ENCODE assay signal across 21 mouse cellular contexts in the genomic region with DNA sequence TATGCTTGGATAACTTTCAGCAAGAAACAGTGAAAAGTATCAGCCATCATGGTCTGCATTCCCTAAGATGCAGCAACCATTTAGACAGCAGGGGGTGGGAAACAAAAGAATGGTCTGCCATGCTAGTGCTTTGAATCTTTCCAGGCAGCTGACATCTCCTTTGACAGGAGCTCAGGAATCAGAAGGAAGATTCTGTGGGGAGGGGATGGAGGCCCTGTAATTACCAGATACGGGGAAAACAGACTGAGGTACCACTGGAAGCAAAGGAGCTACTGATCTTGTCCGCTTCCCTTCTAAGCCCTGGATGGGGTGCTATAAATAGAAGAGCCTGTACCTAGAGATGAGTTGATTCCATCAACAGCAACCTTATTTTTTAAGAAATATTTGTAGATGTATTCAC.
DNase-seq lines count a peak whose midpoint lies in the region; ATAC-seq and TF ChIP-seq lines count a peak whose summit lies in the region.
"Had no signal": no experiment of that assay in that cellular context is flagged by ENCODE, and none has a peak within 500 bp of the region (broad histone marks: within the 10 kb centered on the region; RNA-seq: fewer than 3 reads in every experiment).

No protein-coding gene starts in this region.

- 28% methylated on average over 2 of the region's 2 CpGs for WGBS in hindbrain, embryonic 13.5 days
- 15% methylated on average over 2 of the region's 2 CpGs for WGBS in midbrain, embryonic 15.5 days
- 67% methylated on average over 2 of the region's 2 CpGs for WGBS in intestine, postnatal 0 days

- no peaks in the 10 kb centered on the region for H3K9me3 ChIP-seq in hindbrain, embryonic 13.5 days
- H3K9me3 ChIP-seq in midbrain, embryonic 15.5 days, result no peaks in the 10 kb centered on the region
- no peaks in the 10 kb centered on the region for H3K9me3 ChIP-seq in intestine, postnatal 0 days (ENCODE audit: control insufficient read depth)
- H3K9me3 ChIP-seq: embryonic facial prominence, embryonic 10.5 days; heart, embryonic 13.5 days; limb, embryonic 10.5 days; neural tube, embryonic 13.5 days had no signal

- H3K27me3 ChIP-seq in hindbrain, embryonic 13.5 days, result no peaks in the 10 kb centered on the region
- no peaks in the 10 kb centered on the region for H3K27me3 ChIP-seq in midbrain, embryonic 15.5 days (replicated peaks)
- H3K27me3 ChIP-seq in intestine, postnatal 0 days (replicated peaks; ENCODE audit: control insufficient read depth, insufficient read depth, low read length), result no peaks in the 10 kb centered on the region
- H3K27me3 ChIP-seq: heart, embryonic 13.5 days; neural tube, embryonic 13.5 days had no signal

- TF ChIP-seq CTCF in intestine, postnatal 0 days (IDR thresholded peaks at IDR 0.05; ENCODE audit: low read depth), result no peak

- no peak for ATAC-seq in hindbrain, embryonic 13.5 days (ENCODE audit: low FRiP score)
- ATAC-seq in midbrain, embryonic 15.5 days (replicated peaks), result peak; percentile 90
- no peak for ATAC-seq in intestine, postnatal 0 days
- ATAC-seq: intestine, embryonic 16.5 days had no signal

- 0 out of 2 replicates have a peak overlapping the region, but pooled peaks have one; percentile 4 for H3K27ac ChIP-seq in hindbrain, embryonic 13.5 days
- peak overlapping the region; percentile 32; the same call in 1 of the 2 replicates for H3K27ac ChIP-seq in midbrain, embryonic 15.5 days
- H3K27ac ChIP-seq in intestine, postnatal 0 days (ENCODE audit: low read depth, low read length), result no peak overlapping the region
- H3K27ac ChIP-seq: embryonic facial prominence, embryonic 10.5 days; heart, embryonic 13.5 days; kidney, postnatal 0 days; layer of hippocampus, adult 2 months; limb, embryonic 10.5 days; neural tube, embryonic 13.5 days had no signal

- H3K9ac ChIP-seq in hindbrain, embryonic 13.5 days, result no peak overlapping the region
- no peak overlapping the region for H3K9ac ChIP-seq in midbrain, embryonic 15.5 days
- H3K9ac ChIP-seq in intestine, postnatal 0 days (ENCODE audit: low read depth, low read length), result no peak overlapping the region
- H3K9ac ChIP-seq: heart, embryonic 13.5 days; neural tube, embryonic 13.5 days had no signal

- no peak overlapping the region for H3K4me2 ChIP-seq in hindbrain, embryonic 13.5 days
- H3K4me2 ChIP-seq in midbrain, embryonic 15.5 days, result 0 out of 2 replicates have a peak overlapping the region, but pooled peaks have one; percentile 7
- no peak overlapping the region for H3K4me2 ChIP-seq in intestine, postnatal 0 days (replicated peaks; ENCODE audit: low read depth)
- H3K4me2 ChIP-seq: heart, embryonic 13.5 days; liver, embryonic 11.5 days; neural tube, embryonic 13.5 days had no signal

- H3K4me3 ChIP-seq in hindbrain, embryonic 13.5 days, result no peak overlapping the region
- H3K4me3 ChIP-seq in midbrain, embryonic 15.5 days, result no peak overlapping the region
- H3K4me3 ChIP-seq in intestine, postnatal 0 days (ENCODE audit: low read depth, low read length), result no peak overlapping the region
- H3K4me3 ChIP-seq: embryonic facial prominence, embryonic 10.5 days; heart, embryonic 13.5 days; layer of hippocampus, adult 2 months; limb, embryonic 10.5 days; neural tube, embryonic 13.5 days had no signal

- peak; percentile 24 for DNase-seq in R1 (ENCODE audit: low read depth, low spot score)
- DNase-seq in embryo, embryonic 11 days, result peak; percentile 32
- DNase-seq in layer of hippocampus, adult 11-12 months (ENCODE audit: low spot score), result no peak
- DNase-seq in right cerebral cortex, adult 2 months (ENCODE audit: low spot score in 2 of 2), result no peak
- DNase-seq: adrenal gland, postnatal 25 days; cerebellum, postnatal 10 days; heart, postnatal 4 days; lung, adult 2 months; lung, postnatal 4 days; thymus, postnatal 36 days had no signal

- 0 out of 2 replicates have a peak, but pooled peaks cover 4% of the 10 kb centered on the region for H3K4me1 ChIP-seq in hindbrain, embryonic 13.5 days (replicated peaks)
- H3K4me1 ChIP-seq in midbrain, embryonic 15.5 days, result 0 out of 2 replicates have a peak, but pooled peaks cover 3% of the 10 kb centered on the region
- H3K4me1 ChIP-seq in intestine, postnatal 0 days (replicated peaks; ENCODE audit: control insufficient read depth, insufficient read depth, low read length), result no peaks in the 10 kb centered on the region
- H3K4me1 ChIP-seq: embryonic facial prominence, embryonic 10.5 days; heart, embryonic 13.5 days; neural tube, embryonic 13.5 days had no signal

- H3K36me3 ChIP-seq in hindbrain, embryonic 13.5 days, result no peaks in the 10 kb centered on the region
- no peaks in the 10 kb centered on the region for H3K36me3 ChIP-seq in midbrain, embryonic 15.5 days (replicated peaks)
- H3K36me3 ChIP-seq in intestine, postnatal 0 days (ENCODE audit: control insufficient read depth, insufficient read depth), result no peaks in the 10 kb centered on the region
- H3K36me3 ChIP-seq: embryonic facial prominence, embryonic 10.5 days; heart, embryonic 13.5 days; limb, embryonic 10.5 days; neural tube, embryonic 13.5 days had no signal

Comparison
In these comparisons a context has a peak if more than half of its experiments do, and no peak if none do; other contexts are left out.
1. DNase-seq: peak in R1 (single experiment) and embryo, embryonic 11 days (single experiment); none in layer of hippocampus, adult 11-12 months (single experiment) and right cerebral cortex, adult 2 months (0 of 2).